In genomic region chr3:56097105-56097504, GRCm38 (mm10) we compare ENCODE assay signal across 9 mouse cellular contexts.
A peak's percentile ranks its signal among the peaks of the same experiment; 100 is the strongest.
DNase-seq lines count a peak whose midpoint lies in the region; ATAC-seq lines count a peak whose summit lies in the region.
"Had no signal": no experiment of that assay in that cellular context is flagged by ENCODE, and none has a peak within 500 bp of the region (broad histone marks: within the 10 kb centered on the region; RNA-seq: fewer than 3 reads in every experiment).

No protein-coding gene starts in this region.

- peak overlapping the region; percentile 65; the same call in 1 of the 2 replicates for H3K27ac ChIP-seq in brown adipose tissue, adult 24 weeks (replicated peaks; ENCODE audit: low read depth, low read length)
- peak overlapping the region; percentile 60 for H3K27ac ChIP-seq in midbrain, embryonic 12.5 days (replicated peaks)

- DNase-seq in kidney, adult 18-20 months = peak; percentile 2
- DNase-seq in kidney, adult 11 months = no peak
- DNase-seq in gonadal fat pad, adult 2 months (ENCODE audit: low read depth) = peak; percentile 70
- no peak for DNase-seq in spleen, postnatal 4 days (ENCODE audit: low spot score in 2 of 2)
- no peak for DNase-seq in layer of hippocampus, adult 9-10 months (ENCODE audit: low spot score)
- DNase-seq in left cerebral cortex, adult 8-10 months (ENCODE audit: low spot score in 2 of 2) = no peak

- no peak overlapping the region for H3K4me3 ChIP-seq in brown adipose tissue, adult 24 weeks (ENCODE audit: insufficient read depth, low read depth, low read length)
- H3K4me3 ChIP-seq in midbrain, embryonic 12.5 days = no peak overlapping the region

- peak overlapping the region; percentile 22 for H3K4me2 ChIP-seq in midbrain, embryonic 12.5 days (replicated peaks)

- 11% methylated on average over 5 of the region's 5 CpGs for WGBS in midbrain, embryonic 12.5 days

- no peaks in the 10 kb centered on the region for H3K27me3 ChIP-seq in midbrain, embryonic 12.5 days

- ATAC-seq in midbrain, embryonic 12.5 days (ENCODE audit: low FRiP score, low read depth) = peak; percentile 56; the same call in 1 of the 2 replicates

- no peaks in the 10 kb centered on the region for H3K9me3 ChIP-seq in midbrain, embryonic 12.5 days
- H3K9me3 ChIP-seq: G1E had no signal

- H3K9ac ChIP-seq in midbrain, embryonic 12.5 days (replicated peaks) = no peak overlapping the region

- peaks cover 4% of the 10 kb centered on the region; the same call in 1 of the 2 replicates for H3K4me1 ChIP-seq in brown adipose tissue, adult 24 weeks (ENCODE audit: control insufficient read depth, insufficient read depth, insufficient read length, low read length)
- peaks cover 14% of the 10 kb centered on the region for H3K4me1 ChIP-seq in midbrain, embryonic 12.5 days

- no peaks in the 10 kb centered on the region for H3K36me3 ChIP-seq in midbrain, embryonic 12.5 days
- H3K36me3 ChIP-seq: G1E had no signal

Comparison
In these comparisons a context has a peak if more than half of its experiments do, and no peak if none do; other contexts are left out.
1. DNase-seq: peak in kidney, adult 18-20 months (single experiment) and gonadal fat pad, adult 2 months (single experiment); none in kidney, adult 11 months (single experiment), spleen, postnatal 4 days (0 of 2), layer of hippocampus, adult 9-10 months (single experiment) and left cerebral cortex, adult 8-10 months (0 of 2).